Mouse (Mus musculus) urinary bladder, adult 2 months (tissue): ENCODE results near the gene Drd1. TPM values are rescaled to one million over a fixed set of nuclear protein-coding genes. Genes with fewer than 3 reads are reported as not detected.

ENCODE experiments used
- polyA plus RNA-seq: library from polyadenylated mRNA; depleted of rRNA; stranded (reverse); fragments of >200 nt; gene quantifications from 2 replicates; pipeline ENCODE4 v1.2.3, GENCODE M21; 2012; rRNA removed

Gene Drd1
- polyA plus RNA-seq, 1 experiment: 0.17 TPM

Other genes with a start within 250 kb of the Drd1 start
- 27.4 and 28.1 TPM in 2 replicates for gene Sfxn1, start 16.2 kb upstream of the Drd1 start, polyA plus RNA-seq
- gene Hrh2, start 136.4 kb upstream of the Drd1 start, polyA plus RNA-seq: 0.40 and 0.54 TPM in 2 replicates